Mouse (Mus musculus) forebrain, embryonic 15.5 days (tissue): ENCODE measurements around the gene Slc18b1. TPM values are rescaled to one million over a fixed set of nuclear protein-coding genes. Genes with fewer than 3 reads are reported as not detected.

Experiments used
- ATAC-seq: fragments of 200-750 bp; cut with Nextera tagmentation; replicated peaks from 2 replicates; pipeline ENCODE4 v1.8.0; 2017; ENCODE audit warnings: mild to moderate bottlenecking, moderate TSS enrichment, moderate library complexity
- H3K27ac ChIP-seq: fragments of 300-500 bp; sonication (generic); replicated peaks from 2 replicates; pipeline ENCODE4 v1.5.1; 2015; ENCODE audit warnings: mild to moderate bottlenecking, inconsistent platforms
- H3K27me3 ChIP-seq: fragments of 300-500 bp; sonication (generic); 2 replicates; pipeline ENCODE4 v1.6.1; 2015; ENCODE audit warnings: inconsistent platforms
- H3K36me3 ChIP-seq: fragments of 300-500 bp; sonication (generic); 2 replicates; pipeline ENCODE4 v1.6.1; 2015; ENCODE audit warnings: mild to moderate bottlenecking, inconsistent platforms
- H3K4me1 ChIP-seq: fragments of 300-500 bp; sonication (generic); 2 replicates; pipeline ENCODE4 v1.6.1; 2015; ENCODE audit warnings: inconsistent platforms
- H3K4me2 ChIP-seq: fragments of 300-500 bp; sonication (generic); replicated peaks from 2 replicates; pipeline ENCODE4 v1.6.1; 2015; ENCODE audit warnings: mild to moderate bottlenecking, inconsistent platforms
- H3K4me3 ChIP-seq: fragments of 300-500 bp; sonication (generic); 2 replicates; pipeline ENCODE4 v1.5.1; 2015; ENCODE audit warnings: mild to moderate bottlenecking, inconsistent platforms
- H3K9ac ChIP-seq: fragments of 300-500 bp; sonication (generic); replicated peaks from 2 replicates; pipeline ENCODE4 v1.6.1; 2015; ENCODE audit warnings: mild to moderate bottlenecking, inconsistent platforms
- H3K9me3 ChIP-seq: fragments of 300-500 bp; sonication (generic); 2 replicates; pipeline ENCODE4 v1.6.1; 2016; ENCODE audit warnings: inconsistent platforms
- WGBS: fragments of 180-500 bp; shearing (Covaris S2); methylation state at CpG from one replicate; pipeline ENCODE4 v1.1.7; 2015; ENCODE audit warnings: mixed read lengths; 5-methylcytosine and 5-hydroxymethylcytosine counted together
- polyA plus RNA-seq: library from polyadenylated mRNA; unstranded; fragments of >200 nt; fragmentation: Nextera tagmentation; extraction: Ambion mirVana; gene quantifications from 2 replicates; pipeline ENCODE4 v1.2.1, GENCODE M21; 2015

Slc18b1 gene
- polyA plus RNA-seq, 1 experiment from 2014 or later, result 15.8 TPM

DNA sequence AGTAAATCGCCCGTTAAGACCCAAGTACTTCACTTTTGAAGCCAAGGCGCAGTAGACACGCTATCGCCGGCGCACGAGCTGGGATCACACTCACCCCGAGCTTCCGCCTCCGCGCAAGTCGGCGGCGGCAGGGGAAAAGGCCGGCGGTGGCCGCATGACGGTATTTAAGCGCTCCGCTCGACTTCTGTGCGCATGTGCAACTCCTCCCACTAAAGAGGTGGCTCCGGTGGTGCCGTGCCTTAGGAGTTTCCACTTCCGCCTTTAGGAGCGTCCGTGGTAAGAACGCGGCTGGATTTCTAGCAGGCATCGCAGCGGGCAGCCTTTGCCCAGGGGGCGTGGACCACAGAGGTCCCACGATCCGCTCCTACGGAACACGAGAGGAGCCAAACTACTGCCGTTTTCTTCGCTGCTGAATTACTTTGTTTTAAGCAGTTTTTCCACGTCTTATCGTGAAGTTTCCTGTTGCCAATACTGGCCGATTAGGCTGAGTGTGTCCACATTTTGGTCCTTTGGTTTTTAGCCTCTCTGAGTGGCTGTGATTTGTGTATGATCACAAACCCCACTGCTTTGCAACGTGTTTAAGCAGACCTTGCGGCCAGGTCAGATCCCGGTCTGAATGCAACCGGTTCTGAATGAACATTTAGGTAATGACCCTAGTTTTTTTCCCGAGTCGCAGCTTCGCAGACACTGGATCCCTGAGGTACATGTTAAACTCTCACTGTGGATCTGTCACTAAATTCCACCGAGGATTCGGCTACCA is 9.5 kb upstream of the Slc18b1 start, which contains the start of gene Rps12:
Gene Rps12, minus strand, starts transcription at position 214 of the 760 bp plus-strand sequence.
- H3K27ac ChIP-seq, result peak within 1 kb of the TSS; percentile 63
- under 1% methylated on average over 51 of the region's 51 CpGs for WGBS
- peak; percentile 98 for ATAC-seq

DNA sequence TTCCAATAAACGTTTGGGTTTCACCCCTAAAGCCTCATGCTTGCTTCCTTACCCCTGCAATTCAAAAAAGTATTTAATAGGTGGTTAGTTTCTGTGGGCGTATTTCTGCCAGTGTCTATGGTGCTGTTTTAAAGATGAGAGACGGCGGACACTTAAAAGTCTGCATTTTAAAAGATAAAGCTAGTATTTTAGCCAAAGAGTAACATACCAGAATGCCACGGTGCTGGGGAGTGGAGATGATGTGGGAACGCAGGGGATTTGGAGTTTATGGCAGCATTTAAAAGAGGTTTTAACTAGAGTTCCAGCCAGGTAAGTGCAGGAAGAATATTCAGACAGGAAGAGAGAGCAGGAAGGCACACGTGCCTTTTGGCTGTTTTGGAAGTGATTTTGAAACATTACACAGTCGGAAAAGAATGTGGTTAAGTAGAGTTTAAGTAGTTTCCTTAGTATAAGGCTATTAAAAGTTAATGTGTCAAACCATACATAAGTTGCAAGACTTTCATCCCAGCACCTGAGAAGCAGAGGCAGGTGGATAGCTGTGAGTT is 8.7 kb upstream of the Slc18b1 start:
- Histone ChIP-seq H3K4me2 (peak overlapping the region; percentile 59), H3K4me3 (peak overlapping the region; percentile 77), H3K27me3 (no peaks in the 10 kb centered on the region), H3K9me3 (no peaks in the 10 kb centered on the region), H3K27ac (no peak overlapping the region; the same call in 1 of the 2 replicates), H3K9ac (peak overlapping the region; percentile 63), H3K4me1 (peaks cover 34% of the 10 kb centered on the region), H3K36me3 (peaks cover 26% of the 10 kb centered on the region)
- no peak for ATAC-seq
- WGBS, result 11% methylated on average over 8 of the region's 8 CpGs

More for the DNA sequence above, 9.5 kb upstream of the Slc18b1 start, which contains the start of gene Rps12:
- H3K27me3 ChIP-seq, result no peaks in the 10 kb centered on the region
- H3K9ac ChIP-seq, result peak within 1 kb of the TSS; percentile 93
- H3K9me3 ChIP-seq, result no peaks in the 10 kb centered on the region
- H3K4me3 ChIP-seq, result peak within 1 kb of the TSS; percentile 77
- peaks cover 34% of the 10 kb centered on the region for H3K4me1 ChIP-seq
- H3K4me2 ChIP-seq, result peak within 1 kb of the TSS; percentile 81
- H3K36me3 ChIP-seq, result peaks cover 30% of the 10 kb centered on the region

DNA sequence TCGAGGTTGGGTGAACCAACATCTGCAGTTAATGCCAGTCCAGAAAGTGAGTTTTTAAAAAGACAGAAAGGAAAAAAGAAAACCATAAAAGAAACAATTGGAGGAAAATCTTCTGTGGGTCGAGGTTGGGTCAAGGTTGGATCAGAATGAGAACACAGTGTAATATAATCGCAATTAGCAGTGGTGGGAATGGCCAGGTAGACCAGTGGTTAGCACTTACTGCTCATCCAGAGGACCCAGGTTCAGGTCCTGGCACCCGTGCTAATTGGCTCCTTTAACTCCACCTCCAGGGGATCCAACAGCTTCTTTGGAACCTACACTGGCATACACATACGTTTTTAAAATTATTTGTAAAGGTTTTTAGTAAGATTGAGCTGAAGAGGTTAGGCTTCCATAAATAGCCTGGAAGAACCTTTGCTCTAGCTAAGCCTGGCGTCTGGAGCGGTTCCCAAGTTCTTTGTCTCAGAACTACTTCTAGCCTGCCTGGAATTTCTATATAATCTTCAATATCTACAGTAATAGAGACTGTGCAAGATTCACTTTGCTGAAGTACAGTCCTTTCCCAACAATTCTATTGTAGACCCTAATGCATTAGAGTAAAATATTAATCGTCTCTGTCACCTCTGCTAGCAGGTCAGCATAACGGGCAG is 790 bp upstream of the Slc18b1 start:
- Histone ChIP-seq H3K9me3 (no peaks in the 10 kb centered on the region), H3K9ac (peak overlapping the region; percentile 79; the same call in 1 of the 2 replicates), H3K36me3 (peaks cover 3% of the 10 kb centered on the region; the same call in 1 of the 2 replicates), H3K4me1 (peaks cover 18% of the 10 kb centered on the region), H3K4me3 (peak overlapping the region; percentile 70), H3K27me3 (no peaks in the 10 kb centered on the region), H3K4me2 (peak overlapping the region; percentile 59), H3K27ac (peak overlapping the region; percentile 62; the same call in 1 of the 2 replicates)
- 45% methylated on average over 9 of the region's 9 CpGs for WGBS
- peak; percentile 17 for ATAC-seq

DNA sequence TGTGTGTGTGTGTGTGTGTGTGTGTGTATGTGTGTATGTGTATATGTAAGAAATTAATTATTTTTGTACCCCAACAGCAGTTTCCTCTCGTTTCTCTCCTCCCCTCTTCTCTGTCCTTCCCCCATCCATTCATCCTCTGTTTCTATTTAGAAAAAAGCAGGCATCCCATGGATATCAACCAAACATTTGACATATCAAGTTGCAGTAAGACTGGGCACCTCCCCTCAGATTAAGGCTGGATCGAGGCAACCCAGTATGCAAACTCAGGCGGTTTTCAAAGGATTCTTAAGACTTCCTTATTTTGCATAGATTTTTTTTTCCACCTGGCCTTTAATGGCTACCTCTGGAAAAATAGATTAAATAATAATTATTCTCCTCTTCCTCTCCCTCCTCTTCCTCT is 820 bp downstream of the Slc18b1 start:
- H3K27ac ChIP-seq, result 0 out of 2 replicates have a peak overlapping the region, but pooled peaks have one; percentile 62
- peak overlapping the region; percentile 79; the same call in 1 of the 2 replicates for H3K9ac ChIP-seq
- H3K27me3 ChIP-seq, result no peaks in the 10 kb centered on the region
- ATAC-seq, result peak; percentile 33; the same call in 1 of the 2 replicates
- WGBS, result 10% methylated on average over 3 of the region's 3 CpGs
- H3K36me3 ChIP-seq, result peaks cover 14% of the 10 kb centered on the region; the same call in 1 of the 2 replicates
- peak overlapping the region; percentile 70 for H3K4me3 ChIP-seq
- H3K4me2 ChIP-seq, result peak overlapping the region; percentile 59
- H3K4me1 ChIP-seq, result peaks cover 18% of the 10 kb centered on the region
- no peaks in the 10 kb centered on the region for H3K9me3 ChIP-seq

DNA sequence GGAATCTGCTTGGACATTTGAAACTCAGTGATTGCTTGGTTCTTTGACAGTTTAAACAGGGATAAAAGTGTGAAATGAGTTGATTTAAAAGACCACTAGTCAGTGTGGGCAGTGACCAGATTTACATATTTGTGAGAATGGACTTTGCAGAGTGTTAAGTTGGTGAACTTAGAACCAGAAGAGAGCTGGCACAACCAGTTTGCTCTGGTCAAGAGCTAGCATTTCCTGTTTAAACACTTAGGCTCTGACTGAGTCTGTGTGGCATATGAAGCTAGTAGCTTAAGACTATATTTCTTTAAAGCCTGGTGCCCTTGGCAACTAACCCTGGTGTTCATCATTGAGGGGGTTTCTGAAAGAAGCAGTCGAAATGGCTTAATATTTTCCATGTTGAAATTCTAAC is 1.4 kb downstream of the Slc18b1 start:
- Histone ChIP-seq H3K27me3 (no peaks in the 10 kb centered on the region), H3K9ac (no peak overlapping the region), H3K4me1 (peaks cover 18% of the 10 kb centered on the region), H3K4me2 (peak overlapping the region; percentile 59), H3K4me3 (0 out of 2 replicates have a peak overlapping the region, but pooled peaks have one; percentile 5), H3K9me3 (no peaks in the 10 kb centered on the region), H3K27ac (no peak overlapping the region), H3K36me3 (peaks cover 14% of the 10 kb centered on the region; the same call in 1 of the 2 replicates)
- WGBS, result 85% methylated on average over 1 of the region's 1 CpGs
- no peak for ATAC-seq

DNA sequence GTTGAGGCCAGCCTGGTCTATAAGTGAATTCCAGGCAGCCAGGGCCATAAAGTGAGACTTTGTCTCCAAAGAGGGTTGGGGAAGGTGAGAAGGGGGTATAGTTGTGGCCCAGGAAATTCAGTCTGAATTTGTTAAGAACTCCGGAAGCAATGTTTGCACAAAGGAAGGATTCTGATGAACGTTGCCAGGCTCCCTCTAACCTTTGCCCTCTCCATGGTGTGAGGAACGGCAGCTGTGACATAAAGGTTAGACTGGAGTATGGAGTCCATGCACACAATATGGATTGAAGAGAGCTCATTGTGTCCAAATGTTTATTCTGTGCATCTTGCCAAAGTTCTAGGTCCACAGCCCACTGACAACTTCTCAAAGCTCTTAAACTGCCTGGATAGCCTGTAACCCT is 3.1 kb downstream of the Slc18b1 start:
- WGBS, result 40% methylated on average over 3 of the region's 3 CpGs
- H3K9me3 ChIP-seq, result no peaks in the 10 kb centered on the region
- H3K27me3 ChIP-seq, result no peaks in the 10 kb centered on the region
- peaks cover 18% of the 10 kb centered on the region for H3K4me1 ChIP-seq
- no peak for ATAC-seq
- H3K4me3 ChIP-seq, result no peak overlapping the region
- no peak overlapping the region for H3K4me2 ChIP-seq
- H3K36me3 ChIP-seq, result peaks cover 25% of the 10 kb centered on the region
- no peak overlapping the region for H3K27ac ChIP-seq
- H3K9ac ChIP-seq, result no peak overlapping the region

DNA sequence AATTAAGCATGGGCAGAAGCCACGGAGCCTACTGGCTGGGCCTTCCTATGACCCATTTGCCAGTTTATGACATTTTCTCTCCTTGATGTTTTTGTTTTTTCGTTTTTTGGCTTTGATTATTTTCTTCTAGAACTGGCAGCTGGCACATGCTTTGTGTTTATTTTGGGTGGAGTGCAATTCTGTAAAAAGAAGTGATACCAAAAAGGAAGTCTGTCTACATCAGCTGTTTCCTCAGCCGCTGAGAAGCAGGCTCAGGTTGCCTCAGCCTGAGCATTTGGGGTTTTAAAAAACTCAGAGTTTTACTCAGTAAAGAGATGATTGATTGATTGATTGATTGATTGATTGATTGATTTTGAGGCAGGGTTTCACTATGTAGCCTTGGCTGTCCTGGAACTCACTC is 6.1 kb downstream of the Slc18b1 start:
- Histone ChIP-seq H3K36me3 (peaks cover 43% of the 10 kb centered on the region), H3K4me1 (peaks cover 8% of the 10 kb centered on the region; the same call in 1 of the 2 replicates), H3K9ac (no peak overlapping the region), H3K27me3 (no peaks in the 10 kb centered on the region), H3K4me2 (no peak overlapping the region), H3K4me3 (no peak overlapping the region), H3K9me3 (no peaks in the 10 kb centered on the region), H3K27ac (no peak overlapping the region)
- ATAC-seq, result no peak
- WGBS, result 75% methylated on average over 3 of the region's 3 CpGs

DNA sequence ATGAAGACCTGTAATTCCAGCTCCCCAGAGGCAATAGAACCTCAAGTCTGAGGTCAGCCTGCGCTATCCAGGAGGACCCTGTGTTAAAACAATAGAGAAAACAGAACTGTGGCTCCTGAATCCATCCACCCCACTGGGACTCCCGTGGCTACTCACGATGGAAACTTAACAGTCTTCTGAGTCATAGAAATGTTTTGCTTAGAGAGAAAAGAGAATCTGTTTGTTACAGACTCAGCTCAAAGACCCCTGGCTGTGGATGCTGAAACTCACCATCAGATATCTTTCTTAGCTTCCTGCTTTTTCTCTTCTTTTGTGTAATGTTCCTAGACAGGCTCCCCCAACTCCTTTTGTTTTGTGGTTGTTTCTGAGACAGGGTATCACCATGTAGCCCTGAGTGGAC is 7.9 kb downstream of the Slc18b1 start:
- 69% methylated on average over 3 of the region's 3 CpGs for WGBS
- no peak for ATAC-seq
- Histone ChIP-seq H3K4me1 (no peaks in the 10 kb centered on the region), H3K4me2 (no peak overlapping the region), H3K4me3 (no peak overlapping the region), H3K27ac (no peak overlapping the region), H3K9me3 (no peaks in the 10 kb centered on the region), H3K27me3 (no peaks in the 10 kb centered on the region), H3K9ac (no peak overlapping the region), H3K36me3 (peaks cover 46% of the 10 kb centered on the region)

DNA sequence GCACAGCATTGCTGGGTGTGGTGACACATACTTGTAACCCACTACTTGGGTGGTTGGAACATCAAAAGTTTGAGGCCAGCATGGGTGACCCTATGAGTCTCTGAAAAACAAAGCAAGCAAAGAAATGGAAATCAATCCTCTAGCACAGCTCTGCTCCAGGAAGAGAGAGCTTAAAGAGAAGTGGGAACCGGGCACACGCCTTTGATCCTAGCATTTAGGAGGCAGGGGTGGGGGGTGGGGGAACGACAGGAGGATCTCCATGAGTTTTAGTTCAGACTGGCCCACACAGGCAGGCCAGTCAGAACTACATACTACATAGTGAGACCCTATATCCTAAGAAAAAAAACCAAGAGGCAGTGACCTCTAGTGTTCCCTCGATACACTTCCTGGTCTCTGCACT is 9.4 kb downstream of the Slc18b1 start:
- Histone ChIP-seq H3K27me3 (no peaks in the 10 kb centered on the region), H3K4me1 (no peaks in the 10 kb centered on the region), H3K27ac (no peak overlapping the region), H3K9me3 (no peaks in the 10 kb centered on the region), H3K36me3 (peaks cover 41% of the 10 kb centered on the region), H3K4me3 (no peak overlapping the region), H3K9ac (no peak overlapping the region), H3K4me2 (no peak overlapping the region)
- ATAC-seq, result no peak
- WGBS, result 43% methylated on average over 4 of the region's 4 CpGs

DNA sequence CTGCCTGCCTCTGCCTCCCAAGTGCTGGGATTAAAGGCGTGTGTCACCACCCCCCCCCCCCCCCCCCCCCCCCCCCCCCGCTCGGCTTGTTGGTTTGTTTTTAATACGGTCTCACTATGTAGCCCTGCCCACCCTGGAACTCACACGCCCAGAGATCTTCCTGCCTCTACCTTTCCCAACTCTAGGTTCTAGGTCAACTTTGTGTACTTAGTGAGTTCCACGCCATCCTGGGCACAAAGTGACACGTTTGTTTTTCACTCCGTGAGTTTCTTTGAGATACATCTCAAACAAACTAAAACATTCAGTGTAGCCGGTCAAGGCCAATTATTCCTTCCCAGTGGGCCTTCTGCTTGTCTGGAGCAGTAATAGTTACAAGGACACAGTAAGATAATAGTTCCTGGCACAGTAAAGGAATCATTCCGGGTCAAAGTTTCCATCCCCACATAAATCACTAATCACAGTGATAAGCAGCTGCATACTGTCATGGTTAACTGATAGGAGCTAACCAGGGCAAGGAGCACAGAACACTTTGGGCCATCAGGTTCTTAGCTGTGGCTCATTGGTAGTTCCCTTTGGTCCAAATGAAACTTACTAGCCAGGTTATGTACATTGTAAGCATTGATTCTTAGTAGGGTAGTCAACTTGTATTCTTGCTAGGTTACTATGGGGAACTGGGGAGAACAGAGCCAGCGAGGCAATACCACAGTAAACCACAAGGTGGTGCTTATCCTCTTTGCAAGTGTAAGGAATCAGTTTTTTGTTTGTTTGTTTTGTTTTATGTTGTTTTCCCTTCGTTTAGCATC is 15.1 kb downstream of the Slc18b1 start:
- peak; percentile 57 for ATAC-seq
- whole genome bisulfite sequencing, result 78% methylated on average over 9 of the region's 12 CpGs
- no peak overlapping the region for H3K27ac ChIP-seq

DNA sequence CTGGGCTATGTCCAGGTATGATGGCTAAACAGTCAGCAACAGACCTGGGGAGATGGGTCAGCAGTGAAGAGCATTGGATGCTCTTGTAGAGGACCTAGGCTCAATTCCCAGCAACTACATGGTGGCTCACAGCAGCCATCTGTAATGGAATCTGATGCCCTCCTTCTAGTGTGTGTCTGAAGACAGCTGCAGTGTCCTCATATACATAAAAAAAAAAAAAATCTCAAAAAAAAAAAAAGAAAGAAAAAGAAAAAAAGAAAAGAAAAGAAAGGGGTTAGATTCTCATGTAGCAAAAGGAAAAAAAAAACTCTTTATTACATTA is 15.6 kb downstream of the Slc18b1 start:
- Histone ChIP-seq H3K27ac (no peak overlapping the region), H3K4me3 (no peak overlapping the region), H3K27me3 (no peaks in the 10 kb centered on the region), H3K9me3 (no peaks in the 10 kb centered on the region), H3K4me2 (no peak overlapping the region), H3K4me1 (no peaks in the 10 kb centered on the region; the same call in 1 of the 2 replicates), H3K36me3 (peaks cover 12% of the 10 kb centered on the region; the same call in 1 of the 2 replicates), H3K9ac (no peak overlapping the region)
- peak; percentile 42; the same call in 1 of the 2 replicates for ATAC-seq

More for the DNA sequence above, 15.1 kb downstream of the Slc18b1 start:
- Histone ChIP-seq H3K36me3 (peaks cover 16% of the 10 kb centered on the region; the same call in 1 of the 2 replicates), H3K4me3 (no peak overlapping the region), H3K27me3 (no peaks in the 10 kb centered on the region), H3K9ac (no peak overlapping the region), H3K4me1 (no peaks in the 10 kb centered on the region; the same call in 1 of the 2 replicates), H3K4me2 (no peak overlapping the region), H3K9me3 (no peaks in the 10 kb centered on the region)
